Mouse (Mus musculus) neutrophil, adult 5-6 weeks (primary cell): ENCODE results near the gene Tmem220. TPM values are rescaled to one million over a fixed set of nuclear protein-coding genes. Genes with fewer than 3 reads are reported as not detected.

Experiments used
- ATAC-seq: fragments of 151-379, 151-347 bp; 2 replicates; pipeline ENCODE4 v1.8.0; 2017; ENCODE audit warnings: mild to moderate bottlenecking, moderate TSS enrichment; ENCODE audit not compliant: insufficient number of reproducible peaks, poor library complexity, low FRiP score, severe bottlenecking; ENCODE audit errors: extremely low read depth
- total RNA-seq: library from RNA; stranded (forward); fragments of 200-1000 nt; gene quantifications from 2 replicates; pipeline ENCODE4 v1.2.3, GENCODE M21; 2017

Gene Tmem220
- total RNA-seq, 1 experiment from 2014 or later = 2.8 TPM

DNA sequence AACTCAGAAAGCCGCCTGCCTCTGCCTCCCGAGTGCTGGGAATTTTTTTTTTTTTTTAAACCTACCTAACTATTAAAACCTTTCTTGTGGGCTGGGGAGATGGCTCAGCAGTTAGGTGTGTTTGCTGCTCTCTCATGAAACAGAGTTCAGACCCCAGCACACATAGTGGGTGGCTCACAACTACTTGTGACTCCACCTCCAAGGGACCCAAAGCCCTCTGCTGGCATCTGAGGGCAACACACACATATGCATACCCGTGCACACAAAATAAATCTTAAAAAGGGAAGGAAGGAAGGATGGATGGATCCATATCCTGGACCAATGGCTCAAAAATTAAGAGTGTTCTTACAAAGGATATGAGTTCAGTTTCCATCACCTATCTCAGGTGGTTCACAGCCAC lies 24.3 kb downstream of the Tmem220 start:
- no peak for ATAC-seq

DNA sequence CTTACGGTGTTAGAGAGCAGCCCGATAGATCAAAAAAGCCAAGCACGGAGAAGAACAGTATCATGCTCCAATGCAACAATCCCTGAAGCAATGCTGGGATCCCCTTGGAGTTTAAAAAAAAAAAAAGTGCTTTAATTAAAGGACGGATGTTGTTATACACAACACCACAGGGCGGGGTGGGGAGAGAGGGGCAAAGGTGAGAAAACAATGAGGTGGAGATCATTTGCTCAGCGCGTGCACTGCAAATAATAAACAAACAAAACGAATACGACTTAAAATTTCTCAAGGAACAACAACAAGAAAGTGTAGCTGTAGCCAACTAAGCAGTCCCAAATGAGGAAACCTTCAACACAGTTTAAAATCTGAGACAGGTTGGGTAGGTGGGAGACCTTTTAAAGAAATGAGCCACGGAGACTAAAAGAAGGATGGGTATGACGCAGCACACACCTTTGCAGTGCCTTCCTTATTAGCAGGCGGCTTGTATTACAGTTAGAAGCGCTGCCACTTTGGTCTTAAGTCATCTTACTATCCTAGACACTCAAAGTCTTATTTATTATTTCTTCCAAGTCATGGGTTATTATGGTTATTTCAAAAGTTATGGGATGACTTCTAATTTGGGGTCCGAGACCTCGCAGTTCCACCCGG lies 26.8 kb downstream of the Tmem220 start:
- ATAC-seq = no peak

DNA sequence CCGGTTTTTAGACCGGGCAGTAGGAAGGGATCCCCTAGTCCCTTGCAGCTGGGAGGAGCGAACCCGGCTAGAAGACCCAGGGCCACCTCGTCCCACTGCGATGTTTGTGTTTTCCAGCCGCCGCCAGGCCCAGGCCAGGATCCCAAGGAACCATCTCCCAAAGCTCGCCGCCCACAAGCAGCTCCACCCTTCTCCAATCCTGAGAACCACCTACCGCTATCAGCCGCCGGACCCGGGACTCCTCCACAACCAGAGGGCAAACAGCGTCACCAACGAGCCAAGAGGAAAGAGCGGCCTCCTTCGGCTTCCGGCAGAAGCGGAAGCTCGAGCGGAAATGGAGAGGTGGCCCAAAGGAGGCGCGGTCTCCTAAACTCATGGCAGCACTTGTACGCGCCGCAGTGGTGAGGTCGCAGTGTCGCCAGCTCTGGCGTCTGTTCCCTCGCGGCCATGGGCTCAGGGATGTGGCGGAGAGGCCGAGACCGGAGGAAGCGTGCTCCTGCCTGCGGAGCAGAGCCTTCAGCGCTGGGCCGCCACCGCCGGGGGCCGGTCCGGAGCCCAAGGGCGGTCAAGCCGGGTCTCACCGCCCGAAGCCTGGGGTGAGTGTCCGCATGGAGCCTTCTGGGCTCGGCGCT lies 27.5 kb downstream of the Tmem220 start, which contains the start of the genes Adprm and Sco1:
Gene Adprm (minus strand): TSS at position 274 of the 632 bp plus-strand sequence.
Gene Sco1 (plus strand): TSS at position 350 of the 632 bp plus-strand sequence.
- peak; percentile 95 for ATAC-seq

DNA sequence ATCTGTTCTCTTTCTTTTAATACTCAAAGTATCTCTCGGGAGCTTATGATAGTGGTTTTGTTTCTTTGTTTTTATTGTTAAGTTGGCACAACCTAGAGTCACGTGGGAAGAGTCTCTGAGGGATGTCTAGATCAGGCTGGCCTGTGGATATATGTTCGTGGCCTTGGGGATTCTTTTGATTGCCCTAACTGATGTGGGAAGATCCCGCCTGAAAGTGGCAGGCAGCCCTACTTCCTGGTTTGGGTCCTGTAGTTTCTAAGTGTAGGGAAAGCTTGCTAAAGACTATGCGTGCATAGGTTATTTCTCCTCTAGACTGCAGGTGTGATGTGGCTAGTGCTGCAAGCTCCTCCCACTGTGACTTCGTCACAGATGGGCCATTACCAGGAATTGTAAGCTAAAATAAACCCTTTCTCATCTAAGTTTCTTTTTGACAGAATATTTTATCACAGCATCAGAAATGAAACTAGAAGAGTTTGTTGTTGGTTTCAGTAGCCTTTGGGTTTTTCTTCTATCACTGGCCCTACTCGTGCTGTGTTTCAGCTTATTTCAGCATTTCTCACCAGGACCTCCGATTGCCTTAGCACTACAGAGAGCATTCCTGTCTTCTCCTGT lies 29.9 kb downstream of the Tmem220 start:
- ATAC-seq = no peak

DNA sequence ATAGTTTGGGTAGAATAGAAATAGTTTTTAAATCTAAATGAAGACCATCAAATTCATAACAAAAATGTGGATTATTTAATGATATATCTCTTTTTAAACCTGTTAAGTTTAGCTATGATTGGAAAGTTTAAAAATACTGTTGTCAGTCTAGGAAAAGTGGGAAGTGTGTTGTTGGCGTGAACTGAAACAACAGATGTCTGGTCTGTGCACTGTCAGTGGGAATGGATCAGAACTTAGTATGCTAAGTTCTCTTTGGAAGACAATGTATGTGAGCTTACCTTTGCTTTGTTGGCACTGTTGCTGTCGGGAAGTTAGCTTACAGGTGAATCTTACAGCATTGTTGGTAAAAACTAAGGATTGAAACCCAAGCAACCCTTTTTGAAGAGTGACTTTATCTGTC lies 36.4 kb downstream of the Tmem220 start:
- ATAC-seq = no peak

DNA sequence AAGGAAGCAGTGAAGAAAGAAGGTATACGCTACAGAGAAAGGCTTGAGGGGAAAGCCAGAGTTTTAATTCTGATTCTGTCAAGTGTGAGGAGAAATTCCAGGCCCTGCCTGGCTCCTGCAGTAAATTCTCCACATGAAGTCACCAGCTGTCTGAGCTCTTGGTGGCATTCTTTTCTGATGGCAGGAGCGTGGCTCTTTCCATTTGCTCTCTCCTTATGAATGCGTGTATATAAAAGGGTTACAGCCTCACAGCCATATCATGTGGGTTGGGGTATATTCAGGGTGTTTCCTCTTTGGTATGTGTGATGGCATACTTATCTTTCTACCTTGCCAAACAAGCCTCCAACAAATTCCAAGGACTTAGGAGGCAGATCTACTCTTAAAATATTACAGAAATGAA lies 37.8 kb downstream of the Tmem220 start:
- no peak for ATAC-seq

DNA sequence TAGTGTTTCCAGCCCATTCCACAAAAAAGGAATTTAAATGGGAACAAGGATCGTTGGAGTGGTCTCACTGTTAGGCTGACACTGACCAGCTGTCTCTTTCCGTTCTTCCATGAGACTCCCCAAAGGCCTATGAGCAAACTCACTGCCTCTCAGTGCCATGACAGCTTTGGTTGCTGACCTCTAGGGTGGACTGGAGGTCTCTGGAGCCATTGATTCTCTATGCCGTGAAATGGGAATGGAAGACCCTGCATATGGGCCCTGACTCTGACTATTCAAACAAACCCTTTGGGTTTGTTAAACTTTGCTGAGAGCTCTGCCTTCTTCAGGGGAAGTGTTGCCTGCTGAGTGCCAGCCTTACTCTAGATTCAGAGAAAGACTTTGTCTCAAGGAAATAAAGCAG lies 42.8 kb downstream of the Tmem220 start:
- ATAC-seq = no peak

DNA sequence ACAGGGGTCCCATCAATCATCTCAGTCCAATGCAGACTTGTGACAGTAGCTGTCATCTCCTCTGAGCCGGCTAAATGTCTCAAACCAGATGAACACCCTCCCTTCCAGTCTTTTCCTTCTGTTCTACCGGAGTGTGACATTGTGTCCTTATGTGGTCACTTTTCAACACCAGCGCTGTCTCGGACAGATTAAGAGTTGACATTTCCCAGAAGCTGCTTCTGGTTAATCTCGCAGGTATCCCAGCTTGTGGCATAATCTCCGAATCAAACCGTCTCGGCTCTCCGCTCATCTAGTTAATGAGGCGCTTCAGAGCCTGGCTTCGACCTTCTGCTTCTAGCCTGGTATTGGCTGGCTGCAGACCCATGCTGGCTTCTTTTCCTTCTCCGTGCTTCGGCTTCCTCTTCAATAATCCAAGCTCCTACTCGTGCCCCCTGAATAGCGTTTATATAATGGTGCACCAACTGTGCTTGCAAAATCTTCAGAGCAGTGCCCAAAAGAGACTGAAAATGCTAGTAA lies 47.7 kb downstream of the Tmem220 start:
- no peak for ATAC-seq

DNA sequence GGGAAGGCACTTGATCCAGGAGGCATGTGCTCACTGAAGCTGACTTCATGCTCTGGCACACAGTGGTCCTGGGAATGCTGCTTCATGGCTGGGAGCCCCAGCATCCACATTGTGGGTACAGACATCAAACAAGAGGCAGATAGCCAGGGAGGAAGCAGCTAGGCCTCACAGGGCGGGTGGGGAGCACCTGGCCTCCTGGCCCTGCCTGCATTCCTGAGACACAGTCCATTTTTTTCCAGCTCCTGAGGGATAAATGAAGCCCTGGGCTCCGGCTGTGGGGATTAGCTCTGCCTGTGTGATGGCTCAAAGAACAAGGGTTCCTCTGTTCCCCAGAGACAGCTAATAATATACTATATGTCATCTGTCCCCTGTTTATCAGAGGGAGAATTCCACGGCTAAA lies 50.1 kb downstream of the Tmem220 start:
- no peak for ATAC-seq

DNA sequence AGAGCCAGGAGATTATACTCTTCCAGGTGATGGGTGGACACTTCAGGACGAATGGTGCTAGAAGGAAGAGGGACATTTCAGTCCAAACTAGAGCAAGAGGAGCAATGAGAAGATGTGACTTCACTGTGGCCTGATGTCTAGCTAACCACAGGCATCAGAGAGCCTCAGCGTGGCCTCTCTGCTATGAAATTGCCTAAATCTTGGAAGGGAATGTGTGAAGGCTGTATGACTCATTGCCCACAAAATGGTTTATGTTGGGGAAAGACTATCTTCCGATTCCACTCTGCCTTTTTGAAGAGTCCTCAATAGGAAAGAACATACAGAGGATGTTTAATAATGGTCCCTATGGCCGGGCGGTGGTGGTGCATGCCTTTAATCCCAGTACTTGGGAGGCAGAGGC lies 51.8 kb downstream of the Tmem220 start:
- no peak for ATAC-seq

DNA sequence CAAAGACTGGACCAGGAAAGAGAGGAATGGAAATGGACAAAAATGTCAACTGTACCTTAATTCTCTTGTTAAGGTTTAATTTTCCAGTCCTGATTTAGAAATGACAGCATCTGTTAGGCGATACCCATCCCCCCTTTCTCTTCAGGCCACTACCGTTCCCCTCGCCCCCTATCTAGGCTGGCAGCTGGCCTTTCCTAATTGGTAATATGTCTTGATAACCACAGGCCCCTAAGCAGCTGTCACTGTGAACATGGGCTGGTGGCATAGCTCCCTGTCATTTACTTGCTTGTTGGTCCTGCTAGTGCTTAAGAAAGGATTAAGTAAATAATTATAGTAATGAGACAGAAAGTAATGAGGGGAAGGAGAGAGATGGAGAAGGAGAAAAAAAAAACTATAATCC lies 52.5 kb downstream of the Tmem220 start:
- ATAC-seq = no peak

DNA sequence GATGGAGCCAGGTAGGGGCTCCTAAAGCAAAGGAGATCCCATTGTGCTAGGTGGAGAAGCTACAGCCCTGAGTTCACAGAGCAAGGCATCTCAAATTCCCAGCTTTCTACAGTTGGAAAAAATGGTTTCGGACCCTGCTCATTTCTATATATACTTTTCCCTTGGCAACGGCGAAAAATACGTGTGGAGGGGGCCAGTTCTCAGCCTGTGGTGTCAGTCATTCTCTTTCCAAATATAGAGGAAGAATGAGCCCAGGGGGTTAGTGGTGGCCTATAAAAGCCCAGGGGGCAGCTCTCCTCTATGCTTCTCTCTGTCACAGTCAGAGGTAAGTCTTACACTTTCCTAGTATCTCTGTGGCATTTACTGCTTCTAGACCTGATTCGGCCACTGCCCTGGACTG lies 53.0 kb downstream of the Tmem220 start, which contains the start of gene Myh3:
Gene Myh3 (plus strand): TSS at position 301 of the 400 bp plus-strand sequence.
- ATAC-seq = no peak

DNA sequence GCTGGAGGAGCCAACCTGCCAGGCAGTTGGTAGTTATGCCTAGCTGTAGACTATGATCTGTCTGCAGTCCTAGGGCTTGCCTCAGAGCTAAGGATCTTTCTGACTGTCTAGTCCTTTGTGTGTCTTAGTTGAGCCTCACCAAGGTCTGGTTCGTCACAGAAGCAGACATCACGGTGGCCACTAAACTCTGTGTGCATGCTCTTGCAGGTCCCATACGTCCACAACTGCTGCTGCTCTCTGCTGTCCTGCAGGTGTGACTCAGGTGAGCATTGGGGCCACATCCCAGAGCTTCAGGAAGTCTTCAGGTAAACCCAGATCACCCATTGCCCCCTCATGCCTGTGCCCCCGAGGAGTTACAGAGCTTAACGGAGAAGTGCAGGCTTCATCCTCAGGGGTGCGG lies 53.9 kb downstream of the Tmem220 start:
- no peak for ATAC-seq

DNA sequence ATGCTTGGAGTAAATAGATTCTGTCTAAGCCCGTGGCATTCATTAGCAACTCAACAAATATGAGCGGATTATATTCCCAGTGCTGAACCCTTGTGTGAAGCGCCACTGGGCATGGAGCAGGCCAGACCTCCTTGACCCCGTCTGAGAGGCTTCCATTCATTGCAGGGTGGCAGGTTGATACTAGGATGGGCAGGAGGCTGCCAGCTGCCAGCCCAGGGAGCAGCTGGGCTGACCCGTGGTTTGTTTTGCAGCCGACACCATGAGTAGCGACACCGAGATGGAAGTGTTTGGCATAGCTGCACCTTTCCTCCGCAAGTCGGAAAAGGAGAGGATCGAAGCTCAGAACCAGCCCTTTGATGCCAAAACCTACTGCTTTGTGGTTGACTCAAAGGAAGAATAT lies 54.8 kb downstream of the Tmem220 start:
- ATAC-seq = no peak

DNA sequence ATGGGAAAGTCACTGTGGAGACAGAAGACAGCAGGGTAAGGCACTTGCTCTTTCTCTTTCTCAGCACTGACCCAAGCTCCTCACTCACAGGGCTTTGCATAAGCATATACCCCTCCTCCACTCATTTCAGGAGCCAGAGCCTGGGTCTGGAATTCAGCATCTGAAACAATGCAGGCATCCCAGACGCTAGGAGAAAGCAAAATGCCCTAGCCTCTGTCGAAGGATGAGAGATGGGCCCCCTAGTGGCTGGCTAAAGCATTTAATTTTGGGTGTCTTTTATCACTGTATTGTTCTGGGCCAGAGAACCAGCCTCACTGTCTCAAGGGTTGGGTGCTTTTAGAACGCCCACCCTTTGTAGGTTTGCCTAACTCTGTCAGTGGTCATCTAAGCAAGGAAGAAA lies 55.2 kb downstream of the Tmem220 start:
- ATAC-seq = peak; percentile 48; the same call in 1 of the 2 replicates

DNA sequence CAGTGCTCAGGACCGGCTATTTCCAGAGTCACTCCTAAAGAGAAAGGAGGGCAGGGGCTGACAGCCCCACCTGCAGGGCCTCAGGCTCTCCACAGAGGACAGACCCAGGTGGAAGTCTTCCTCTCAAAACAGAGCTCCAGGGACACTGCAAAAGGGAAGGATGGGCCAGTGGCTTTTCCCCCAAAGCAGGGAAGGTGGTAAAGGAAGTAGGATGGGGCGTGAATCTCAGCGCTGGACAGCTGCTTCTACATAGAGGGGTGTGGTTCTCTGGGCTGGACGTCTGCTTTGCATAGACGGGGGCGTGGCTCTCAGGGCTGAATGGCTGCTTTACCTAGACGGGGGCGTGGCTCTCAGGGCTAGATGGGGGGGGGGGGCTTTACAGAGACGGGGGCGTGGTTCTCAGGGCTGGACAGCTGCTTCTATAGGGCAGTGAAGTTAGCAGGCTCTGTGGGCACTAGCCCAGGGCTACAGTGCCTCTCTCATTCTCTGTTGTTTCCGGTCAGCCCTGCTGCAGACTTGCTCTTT lies 56.2 kb downstream of the Tmem220 start:
- ATAC-seq = no peak

DNA sequence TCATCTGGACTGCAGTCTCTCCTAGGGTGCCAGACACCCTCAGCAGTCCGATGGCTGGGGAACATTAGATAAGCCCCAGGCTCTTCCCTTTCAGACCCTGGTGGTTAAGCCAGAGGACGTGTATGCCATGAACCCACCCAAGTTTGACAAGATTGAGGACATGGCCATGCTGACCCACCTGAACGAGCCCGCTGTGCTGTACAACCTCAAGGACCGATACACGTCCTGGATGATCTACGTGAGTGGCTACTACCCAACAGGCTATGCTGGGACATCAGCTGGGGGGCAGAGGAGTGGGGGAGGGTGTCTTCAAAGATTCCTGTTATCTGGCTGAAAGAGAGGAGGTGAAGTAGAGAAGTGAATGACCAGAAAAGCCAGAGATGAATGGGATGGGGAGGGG lies 57.2 kb downstream of the Tmem220 start:
- ATAC-seq = no peak

DNA sequence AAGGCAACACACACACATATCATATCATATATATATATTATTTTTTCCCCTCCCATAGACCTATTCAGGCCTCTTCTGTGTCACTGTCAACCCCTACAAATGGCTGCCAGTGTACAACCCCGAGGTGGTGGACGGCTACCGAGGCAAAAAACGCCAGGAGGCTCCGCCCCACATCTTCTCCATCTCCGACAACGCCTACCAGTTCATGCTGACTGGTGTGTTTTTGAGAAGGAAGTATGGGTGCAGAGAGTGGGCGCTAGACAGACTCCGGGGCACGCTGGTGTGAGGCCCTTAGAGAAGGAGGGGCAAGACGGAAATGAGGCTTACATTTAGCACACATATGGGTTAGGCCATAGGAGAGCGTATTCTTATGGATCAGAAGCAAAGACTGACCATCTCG lies 57.8 kb downstream of the Tmem220 start:
- no peak for ATAC-seq

DNA sequence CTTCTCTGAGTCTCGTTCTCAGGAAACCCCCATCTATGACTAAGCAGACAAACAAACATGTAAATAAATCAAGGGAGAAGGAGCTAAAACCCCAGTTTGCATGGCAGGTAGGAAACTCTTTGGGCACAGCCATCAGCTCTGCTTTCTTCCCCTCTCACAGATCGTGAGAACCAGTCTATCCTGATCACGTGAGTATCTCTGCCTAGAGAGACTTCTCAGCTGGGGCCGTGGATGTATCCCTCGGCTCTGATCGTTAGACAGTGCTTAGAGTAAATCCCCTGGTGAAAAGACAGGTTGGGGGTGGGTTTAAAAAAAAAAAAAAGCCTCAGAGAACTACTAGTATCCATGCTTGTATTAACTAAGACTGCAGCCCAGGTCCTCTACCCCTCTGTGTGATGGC lies 58.3 kb downstream of the Tmem220 start:
- ATAC-seq = no peak
